Mouse (Mus musculus): Measurements from ENCODE around the gene Aldh1l1. TPM values are rescaled to one million over a fixed set of nuclear protein-coding genes. Genes with fewer than 3 reads are reported as not detected.

The Aldh1l1 gene
- total RNA-seq (2012; rRNA removed) (0.08 and 0.13 TPM in 2 replicates), total RNA-seq (2014; rRNA removed) (0.07 and 0.11 TPM in 2 replicates), polyA plus RNA-seq (2012; ENCODE audit: insufficient read length, low read depth) (not detected in 2 replicates)

- Histone ChIP-seq H3K4me2 (ENCODE audit: insufficient read depth, low read depth, poor library complexity, severe bottlenecking) (no peak within 1 kb of the TSS), H3K36me3 (replicated peaks in 1 of 2; ENCODE audit: control insufficient read depth in 1 of 2, insufficient read depth in 1 of 2, low read length in 1 of 2) (no peaks in the 10 kb centered on the region), H3K9ac (ENCODE audit: insufficient read depth, low read depth) (no peak within 1 kb of the TSS), H3K27ac (ENCODE audit: insufficient read depth, low read depth) (no peak within 1 kb of the TSS), H3K9me3 (replicated peaks; ENCODE audit: low read length) (no peaks in the 10 kb centered on the region), H3K4me3 (replicated peaks in 1 of 3; ENCODE audit: low read depth in 2 of 3, low read length in 2 of 3, poor library complexity in 1 of 3) (no peak within 1 kb of the TSS), H3K79me2 (replicated peaks; ENCODE audit: control insufficient read depth, extremely low read depth, insufficient read depth, poor library complexity, severe bottlenecking) (no peaks in the 10 kb centered on the region), H3K4me1 (ENCODE audit: control insufficient read depth in 1 of 2, insufficient read depth in 2 of 2) (no peaks in the 10 kb centered on the region), H3K27me3 (replicated peaks) (peaks cover 84% of the 10 kb centered on the region)
- no peak for TF ChIP-seq MAZ (IDR thresholded peaks at IDR 0.05; ENCODE audit: low read depth, low read length)
- TF ChIP-seq GABPA (IDR thresholded peaks at IDR 0.05; ENCODE audit: insufficient replicate concordance, low read depth, low read length), result no peak
- no peak for TF ChIP-seq USF2 (conservative IDR thresholded peaks at IDR 0.05; ENCODE audit: low read depth, low read length)
- no peak for TF ChIP-seq SMC3 (IDR thresholded peaks at IDR 0.05; ENCODE audit: low read depth, low read length)
- DNase-seq (ENCODE audit: extremely low read depth), result no peak
- dilution Hi-C loops (cut with MboI; ENCODE audit: extremely low pct_ligation_motif_present, extremely low pct_unique_long_range_greater_than_20kb, low sequenced_read_pairs), result no loop called here
- in situ Hi-C loops (cut with MboI; ENCODE audit: low pct_ligation_motif_present, low pct_unique_long_range_greater_than_20kb, low sequenced_read_pairs), result no loop called here
Measured at GRCm38 (mm10) chr6:90486176-90486921, at the start of gene Aldh1l1. Aldh1l1 (plus strand) TSS chr6:90486427.

GRCm38 (mm10) chr6:90437041-90437440, 49.2 kb upstream of the Aldh1l1 start:
- no peak overlapping the region for H3K27ac ChIP-seq (ENCODE audit: insufficient read depth, low read depth)
- in situ Hi-C loops (cut with MboI; ENCODE audit: low pct_ligation_motif_present, low pct_unique_long_range_greater_than_20kb, low sequenced_read_pairs), result loop anchor here (10.0 kb wide), 1 partner anchor 88 kb away; no protein-coding TSS in a partner anchor
- dilution Hi-C loops (cut with MboI; ENCODE audit: extremely low pct_ligation_motif_present, extremely low pct_unique_long_range_greater_than_20kb, low sequenced_read_pairs), result no loop called here
- TF ChIP-seq BHLHE40 (IDR thresholded peaks at IDR 0.05; ENCODE audit: low read depth, low read length), result no peak
- no peak for TF ChIP-seq ZC3H11A (IDR thresholded peaks at IDR 0.05; ENCODE audit: low read depth, low read length)
- no peak for TF ChIP-seq ELF1 (IDR thresholded peaks at IDR 0.05; ENCODE audit: low read depth, low read length)
- TF ChIP-seq E2F4 (IDR thresholded peaks at IDR 0.05; ENCODE audit: insufficient replicate concordance, low read depth, low read length), result no peak
- no peak for TF ChIP-seq CHD2 (IDR thresholded peaks at IDR 0.05; ENCODE audit: low read length)
- no peak for TF ChIP-seq ZMIZ1 (IDR thresholded peaks at IDR 0.05; ENCODE audit: low read depth, low read length)
- TF ChIP-seq POLR2AphosphoS2 (IDR thresholded peaks at IDR 0.05; ENCODE audit: low read depth, low read length), result no peak
- no peak for TF ChIP-seq NELFE (IDR thresholded peaks at IDR 0.05; ENCODE audit: low read depth, low read length)
- TF ChIP-seq UBTF (IDR thresholded peaks at IDR 0.05; ENCODE audit: low read depth, low read length), result no peak
- TF ChIP-seq TBP (conservative IDR thresholded peaks at IDR 0.05; ENCODE audit: low read depth, low read length), result no peak
- no peak for TF ChIP-seq MAFK (IDR thresholded peaks at IDR 0.05; ENCODE audit: insufficient replicate concordance, low read length)
- no peaks in the 10 kb centered on the region for H3K36me3 ChIP-seq (replicated peaks in 1 of 2; ENCODE audit: control insufficient read depth in 1 of 2, insufficient read depth in 1 of 2, low read length in 1 of 2)
- no peaks in the 10 kb centered on the region for H3K79me2 ChIP-seq (replicated peaks; ENCODE audit: control insufficient read depth, extremely low read depth, insufficient read depth, poor library complexity, severe bottlenecking)
- H3K4me1 ChIP-seq (ENCODE audit: control insufficient read depth in 1 of 2, insufficient read depth in 2 of 2), result no peaks in the 10 kb centered on the region
- H3K27me3 ChIP-seq (replicated peaks), result peaks cover 52% of the 10 kb centered on the region
- H3K9ac ChIP-seq (ENCODE audit: insufficient read depth, low read depth), result no peak overlapping the region
- H3K9me3 ChIP-seq (replicated peaks; ENCODE audit: low read length), result peaks cover 7% of the 10 kb centered on the region
- no peak overlapping the region for H3K4me2 ChIP-seq (ENCODE audit: insufficient read depth, low read depth, poor library complexity, severe bottlenecking)
- DNase-seq (ENCODE audit: extremely low read depth), result no peak
- no peak overlapping the region for H3K4me3 ChIP-seq (replicated peaks in 1 of 3; ENCODE audit: low read depth in 2 of 3, low read length in 2 of 3, poor library complexity in 1 of 3)

All from CH12.LX (cell line).